Mouse (Mus musculus): ENCODE measurements at regions not wholly inside any gene's neighbourhood (a gene's known extent, or its start where the extent isn't known, plus 50 kb on each side); places are given as distances from the start of the nearest gene placed in this dataset.

GRCm38 (mm10) chr8:127979180-127980030, 379.0 kb upstream of the Nrp1 start:
- DNase-seq (ENCODE audit: low spot score), result no peak

- DNase-seq (ENCODE audit: low spot score), result no peak
These were observed 376.2 kb upstream of the Nrp1 start for GRCm38 (mm10) chr8:127982165-127982564.

- peak; percentile 73 for DNase-seq (ENCODE audit: low spot score)
These were observed 372.8 kb upstream of the Nrp1 start for GRCm38 (mm10) chr8:127985616-127986015.

DNA sequence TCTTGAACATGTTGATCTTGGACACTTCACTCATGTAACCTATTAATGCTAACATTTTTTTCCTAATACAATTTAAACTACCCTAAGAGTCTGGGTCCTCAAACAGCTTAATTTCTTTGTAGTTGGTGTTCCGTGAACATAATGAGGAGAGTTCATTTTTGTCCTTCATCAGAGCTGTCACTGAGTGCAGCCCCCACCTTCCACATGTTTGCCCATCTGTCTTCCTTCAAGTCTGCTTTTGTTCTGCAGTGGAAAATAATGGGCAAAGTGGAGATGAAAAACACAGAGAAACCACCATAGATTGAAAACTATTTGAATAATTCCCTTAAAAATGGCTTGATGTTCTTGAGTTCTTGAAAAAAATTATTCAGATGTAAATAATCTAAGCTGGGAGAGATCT, 369.5 kb upstream of the Nrp1 start:
- DNase-seq (ENCODE audit: low spot score), result no peak

GRCm38 (mm10) chr8:127994898-127995297, 363.5 kb upstream of the Nrp1 start:
- no peak for DNase-seq (ENCODE audit: low spot score)

GRCm38 (mm10) chr8:127995490-127995889, 362.9 kb upstream of the Nrp1 start:
- DNase-seq (ENCODE audit: low spot score), result no peak

GRCm38 (mm10) chr8:128002386-128002785, 356.0 kb upstream of the Nrp1 start:
- DNase-seq (ENCODE audit: low spot score), result no peak

DNA sequence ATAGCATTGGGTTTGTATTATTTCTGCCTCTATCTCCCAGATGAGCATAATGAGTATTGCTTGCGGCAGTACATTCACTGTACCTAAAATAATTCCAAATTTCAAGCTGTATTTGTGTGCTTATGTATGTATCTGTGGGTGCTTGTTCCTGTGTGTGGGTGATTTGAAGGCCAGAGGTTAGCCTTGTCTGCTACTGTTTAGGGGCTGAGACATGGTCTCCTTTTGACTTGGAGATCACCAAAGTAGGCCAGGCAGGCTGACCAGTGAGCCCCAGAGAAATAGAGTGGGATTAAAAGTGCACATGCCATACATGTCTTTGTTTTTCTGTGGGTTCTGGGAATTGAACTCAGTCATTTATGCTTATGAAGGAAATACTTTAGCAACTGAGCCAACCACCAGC, 355.6 kb upstream of the Nrp1 start:
- DNase-seq (ENCODE audit: low spot score), result no peak

- no peak for DNase-seq (ENCODE audit: low spot score)
These were observed 355.0 kb upstream of the Nrp1 start for GRCm38 (mm10) chr8:128003385-128003784.

DNA sequence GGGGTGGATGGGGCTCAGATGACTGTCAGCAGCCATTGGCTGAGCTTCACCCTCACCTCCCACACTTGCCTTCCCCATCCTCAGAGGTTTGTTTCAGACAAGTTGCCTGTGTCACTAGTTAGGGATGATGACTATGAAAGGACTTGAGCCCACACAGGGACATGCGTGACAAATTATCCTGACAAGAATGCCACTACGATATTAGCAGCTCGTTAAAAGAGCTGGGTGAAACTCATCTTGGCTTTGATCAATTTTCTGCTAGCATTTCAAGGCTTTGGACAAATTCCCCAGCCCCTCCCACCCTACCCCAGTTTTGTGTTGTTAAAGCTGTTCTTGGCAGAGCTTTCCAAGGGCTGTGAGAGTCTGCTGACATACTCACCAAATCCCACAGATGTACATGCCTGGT, 354.5 kb upstream of the Nrp1 start:
- DNase-seq (ENCODE audit: low spot score), result no peak

DNA sequence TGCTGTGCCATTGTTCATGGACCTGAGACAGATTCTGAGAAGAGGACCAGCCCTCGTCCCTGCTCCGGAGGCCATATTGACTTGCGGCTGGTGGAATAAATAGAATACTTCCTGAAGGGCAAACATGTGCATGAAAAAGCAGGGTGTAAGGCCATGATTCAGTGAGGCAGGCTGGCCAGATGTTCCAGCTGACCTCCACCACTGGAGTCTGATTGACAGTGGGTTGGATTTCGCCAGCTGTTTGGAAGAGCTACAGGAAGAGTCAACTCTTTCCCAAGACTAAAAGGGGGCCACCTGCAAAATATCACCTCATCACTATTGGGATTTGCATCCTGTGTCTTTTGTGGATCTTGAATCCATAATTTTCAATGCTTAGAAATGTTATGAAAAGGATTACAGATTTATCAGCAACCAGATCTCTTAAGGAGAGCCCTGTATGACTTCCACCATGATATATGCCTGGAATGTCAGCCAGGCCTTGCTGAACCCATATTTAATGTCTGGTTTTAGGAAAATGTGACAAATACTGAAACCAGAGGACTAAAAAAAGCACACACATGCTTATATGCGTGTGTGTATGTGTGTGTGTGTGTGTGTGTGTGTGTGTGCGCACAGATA, 348.9 kb upstream of the Nrp1 start:
- DNase-seq (ENCODE audit: low spot score), result no peak

- DNase-seq (ENCODE audit: low spot score), result no peak
These were observed 341.2 kb upstream of the Nrp1 start for GRCm38 (mm10) chr8:128017171-128017570.

- DNase-seq (ENCODE audit: low spot score), result no peak
These were observed 334.7 kb upstream of the Nrp1 start for GRCm38 (mm10) chr8:128023661-128024060.

GRCm38 (mm10) chr8:128024774-128025222, 333.6 kb upstream of the Nrp1 start:
- DNase-seq (ENCODE audit: low spot score), result no peak

DNA sequence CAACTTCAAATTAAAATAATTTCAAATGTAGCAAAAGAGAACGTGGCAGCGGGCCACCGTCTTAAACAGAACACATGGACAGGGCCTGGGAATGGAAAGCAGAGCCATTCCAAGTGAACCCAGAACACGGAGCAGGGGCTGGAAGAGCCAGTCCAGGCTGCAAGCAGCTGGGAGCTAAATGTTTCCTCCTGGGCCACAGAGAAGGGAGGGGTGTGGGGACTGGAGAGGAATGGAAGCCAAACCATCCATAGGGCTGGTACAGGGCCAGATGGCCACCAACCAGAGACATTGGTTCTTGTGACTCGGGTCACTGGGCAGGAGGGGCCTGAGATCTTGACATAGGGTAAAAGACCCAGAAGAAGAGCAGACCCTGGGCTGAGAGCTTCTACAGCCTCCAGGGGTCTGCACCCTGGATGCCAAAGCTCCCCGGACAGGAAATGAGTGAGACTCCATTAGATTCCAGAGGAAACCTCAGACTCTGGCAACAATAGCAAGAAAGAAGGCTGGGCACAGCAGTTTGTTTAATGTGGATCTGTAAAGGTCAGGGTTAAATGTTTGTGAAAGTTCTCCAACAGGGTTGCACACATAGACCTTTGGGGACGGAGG, 333.1 kb upstream of the Nrp1 start:
- DNase-seq (ENCODE audit: low spot score), result no peak

- no peak for DNase-seq (ENCODE audit: low spot score)
These were observed 331.4 kb upstream of the Nrp1 start for GRCm38 (mm10) chr8:128026981-128027380.

GRCm38 (mm10) chr8:128030335-128031280, 327.8 kb upstream of the Nrp1 start:
- no peak for DNase-seq (ENCODE audit: low spot score)

GRCm38 (mm10) chr8:128034127-128034526, 324.3 kb upstream of the Nrp1 start:
- DNase-seq (ENCODE audit: low spot score), result no peak

DNA sequence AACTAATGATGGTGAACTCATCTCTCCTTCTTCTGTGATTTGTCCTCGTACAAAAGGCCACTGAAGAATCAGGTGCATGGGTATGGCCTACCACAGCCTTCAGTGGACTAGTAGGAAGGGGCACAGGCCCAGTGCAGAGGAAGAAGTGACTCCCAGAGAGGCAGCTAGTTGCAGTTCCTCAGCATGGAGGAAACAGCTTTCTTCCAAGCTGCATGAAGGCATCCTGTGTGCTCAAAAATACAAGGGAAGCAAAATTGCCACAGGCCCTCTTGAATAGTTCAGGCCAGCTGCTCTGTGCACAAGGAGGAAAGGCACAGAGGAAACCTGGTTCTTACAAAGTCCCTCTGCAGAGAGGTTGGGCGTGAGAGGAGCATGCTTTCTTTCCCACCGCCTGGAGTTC, 322.7 kb upstream of the Nrp1 start:
- no peak for DNase-seq (ENCODE audit: low spot score)

- DNase-seq (ENCODE audit: low spot score), result no peak
These were observed 318.9 kb upstream of the Nrp1 start for GRCm38 (mm10) chr8:128039341-128040064.

DNA sequence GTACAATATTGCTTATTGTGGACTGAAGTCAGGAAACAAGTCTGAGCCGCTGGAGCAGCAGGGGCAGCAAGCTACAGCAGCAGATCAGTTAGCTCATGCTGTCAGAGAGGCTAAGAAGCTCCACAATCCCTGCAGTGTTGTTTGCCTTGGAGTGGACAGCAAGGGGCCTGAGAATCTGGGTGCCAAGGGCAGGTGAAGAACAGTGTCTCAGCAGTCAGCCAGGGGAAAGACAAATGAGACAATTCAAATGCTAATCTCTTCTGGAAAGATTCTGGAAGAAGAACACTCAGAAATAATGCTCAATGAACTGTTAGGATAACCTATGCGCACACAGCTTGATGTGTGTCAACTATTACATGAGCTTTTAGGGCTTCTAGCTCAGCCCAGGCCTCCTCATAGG, 315.5 kb upstream of the Nrp1 start:
- DNase-seq (ENCODE audit: low spot score), result no peak

All from retina, embryonic 14.5 days (tissue).